Mouse (Mus musculus) liver, postnatal 0 days (tissue): ENCODE results near the gene Hist1h2bb. TPM values are rescaled to one million over a fixed set of nuclear protein-coding genes. Genes with fewer than 3 reads are reported as not detected.
"Not testable (repeated sequence)": the region's sequence is repeated elsewhere in the genome, so short reads cannot be mapped to it uniquely, and the experiment has no call there.

Experiments used
- ATAC-seq: fragments of 200-750 bp; cut with Nextera tagmentation; 2 replicates; pipeline ENCODE4 v1.8.0; 2017; ENCODE audit warnings: mild to moderate bottlenecking, moderate library complexity
- DNase-seq: peaks from one replicate; pipeline ENCODE4 v3.0.0-alpha.2; 2016
- H3K27ac ChIP-seq: fragments of 300-500 bp; sonication (generic); 2 replicates; pipeline ENCODE4 v1.5.1; 2014; ENCODE audit warnings: antibody characterized with exemption, moderate library complexity, mild to moderate bottlenecking, low read depth
- H3K27me3 ChIP-seq: fragments of 300-500 bp; sonication (generic); 2 replicates; pipeline ENCODE4 v1.6.1; 2014; ENCODE audit warnings: low read length, control low read depth, mixed read lengths; ENCODE audit not compliant: insufficient read depth
- H3K36me3 ChIP-seq: fragments of 300-500 bp; sonication (generic); replicated peaks from 2 replicates; pipeline ENCODE4 v1.6.1; 2014; ENCODE audit warnings: mild to moderate bottlenecking, control low read depth, low read length, moderate library complexity, mixed read lengths; ENCODE audit not compliant: insufficient read depth
- H3K4me1 ChIP-seq: fragments of 300-500 bp; sonication (generic); 2 replicates; pipeline ENCODE4 v1.6.1; 2014; ENCODE audit warnings: antibody characterized with exemption, mild to moderate bottlenecking, control low read depth; ENCODE audit not compliant: insufficient read depth
- H3K4me2 ChIP-seq: fragments of 300-500 bp; sonication (generic); 2 replicates; pipeline ENCODE4 v1.6.1; 2014; ENCODE audit warnings: low read depth, mild to moderate bottlenecking, low read length, moderate library complexity, mixed read lengths
- H3K4me3 ChIP-seq: fragments of 300-500 bp; sonication (generic); 2 replicates; pipeline ENCODE4 v1.5.1; 2014; ENCODE audit warnings: low read depth, low read length
- H3K9ac ChIP-seq: fragments of 300-500 bp; sonication (generic); replicated peaks from 2 replicates; pipeline ENCODE4 v1.6.1; 2014; ENCODE audit warnings: mild to moderate bottlenecking, moderate library complexity
- H3K9me3 ChIP-seq: fragments of 300-500 bp; sonication (generic); 2 replicates; pipeline ENCODE4 v1.6.1; 2016; ENCODE audit warnings: mild to moderate bottlenecking, control low read depth, low read length, mixed read lengths
- CTCF ChIP-seq: sonication (generic); IDR thresholded peaks from 2 replicates; pipeline ENCODE4 v1.5.1; 2016; ENCODE audit warnings: antibody characterized with exemption, low read depth
- EP300 ChIP-seq: IDR thresholded peaks from 2 replicates; pipeline ENCODE4 v1.6.1; 2016; ENCODE audit warnings: antibody characterized with exemption, low read depth, mild to moderate bottlenecking
- WGBS: fragments of 180-500 bp; shearing (Covaris S2); extraction: QIAGEN DNeasy Blood & Tissue Kit; methylation state at CpG from one replicate; pipeline ENCODE4 v1.1.7; 2014; ENCODE audit not compliant: insufficient replicate concordance; 5-methylcytosine and 5-hydroxymethylcytosine counted together
- polyA plus RNA-seq: library from polyadenylated mRNA; unstranded; fragments of >200 nt; fragmentation: Nextera tagmentation; extraction: Ambion mirVana; gene quantifications from 2 replicates; pipeline ENCODE4 v1.2.1, GENCODE M21; 2015

The Hist1h2bb gene
- polyA plus RNA-seq, 1 experiment from 2014 or later: 2.7 TPM

DNA sequence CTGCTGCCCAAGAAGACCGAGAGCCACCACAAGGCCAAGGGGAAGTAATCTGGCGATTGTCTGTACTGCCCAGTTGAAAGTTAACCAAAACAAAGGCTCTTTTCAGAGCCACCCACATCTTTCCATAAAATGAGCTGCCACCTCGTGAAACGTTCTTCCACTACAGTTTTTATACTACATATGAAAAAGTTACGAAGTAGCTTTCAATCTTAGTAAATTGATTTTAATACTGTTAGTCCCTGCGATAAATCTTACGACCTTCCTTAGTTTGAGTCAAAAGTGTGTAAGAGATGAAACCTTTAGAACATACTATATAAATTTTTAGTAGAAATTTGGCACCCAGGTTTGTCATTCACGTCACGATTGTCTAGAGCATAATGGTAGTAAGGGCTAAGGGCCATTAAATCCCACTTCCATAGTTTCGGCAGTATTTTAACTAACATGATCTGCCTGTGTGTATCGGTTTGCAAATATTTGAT lies 5.0 kb downstream of the Hist1h2bb start:
- Histone ChIP-seq H3K4me2 (peak overlapping the region; percentile 54), H3K4me3 (peak overlapping the region; percentile 19), H3K9ac (peak overlapping the region; percentile 68), H3K27ac (peak overlapping the region; percentile 97), H3K36me3 (no peaks in the 10 kb centered on the region), H3K27me3 (no peaks in the 10 kb centered on the region), H3K4me1 (peaks cover 12% of the 10 kb centered on the region), H3K9me3 (no peaks in the 10 kb centered on the region)
- WGBS: under 1% methylated on average over 11 of the region's 11 CpGs
- DNase-seq: no peak
- TF ChIP-seq EP300 (no peak), CTCF (no peak; the same call in 1 of the 2 replicates)
- peak; percentile 20 for ATAC-seq

DNA sequence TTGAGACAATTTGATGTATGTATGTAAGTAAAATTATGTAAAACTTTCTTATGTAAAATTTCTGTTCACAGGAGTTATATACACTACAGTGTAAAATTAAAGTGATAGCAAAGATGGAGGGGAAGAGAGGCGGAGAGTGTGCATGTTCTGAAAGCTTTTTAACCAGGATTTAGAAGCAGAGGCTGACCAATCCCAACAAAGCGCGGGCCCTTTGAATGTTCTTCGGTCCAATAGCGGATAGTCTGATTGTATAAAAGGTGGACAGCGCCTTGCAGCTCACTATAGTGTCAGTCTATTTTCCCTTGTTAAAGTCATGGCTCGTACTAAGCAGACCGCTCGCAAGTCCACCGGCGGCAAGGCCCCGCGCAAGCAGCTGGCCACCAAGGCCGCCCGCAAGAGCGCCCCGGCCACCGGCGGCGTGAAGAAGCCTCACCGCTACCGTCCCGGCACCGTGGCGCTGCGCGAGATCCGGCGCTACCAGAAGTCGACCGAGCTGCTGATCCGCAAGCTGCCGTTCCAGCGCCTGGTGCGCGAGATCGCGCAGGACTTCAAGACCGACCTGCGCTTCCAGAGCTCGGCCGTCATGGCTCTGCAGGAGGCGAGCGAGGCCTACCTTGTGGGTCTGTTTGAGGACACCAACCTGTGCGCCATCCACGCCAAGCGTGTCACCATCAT lies 5.7 kb downstream of the Hist1h2bb start, which contains the start of gene Hist1h3b:
Hist1h3b (plus strand) TSS at position 201 of the 675 bp plus-strand sequence.
- H3K27me3 ChIP-seq, H3K36me3 ChIP-seq, H3K9me3 ChIP-seq: not testable (repeated sequence)
- TF ChIP-seq EP300: peak; percentile 50; the same call in 1 of the 2 replicates
- ATAC-seq: peak; percentile 72
- under 1% methylated on average over 17 of the region's 47 CpGs for WGBS
- Histone ChIP-seq H3K4me2 (peak within 1 kb of the TSS; percentile 61), H3K27ac (peak within 1 kb of the TSS; percentile 97), H3K4me1 (peaks cover 12% of the 10 kb centered on the region), H3K9ac (peak within 1 kb of the TSS; percentile 75), H3K4me3 (peak within 1 kb of the TSS; percentile 43)
- peak; percentile 90 for DNase-seq

DNA sequence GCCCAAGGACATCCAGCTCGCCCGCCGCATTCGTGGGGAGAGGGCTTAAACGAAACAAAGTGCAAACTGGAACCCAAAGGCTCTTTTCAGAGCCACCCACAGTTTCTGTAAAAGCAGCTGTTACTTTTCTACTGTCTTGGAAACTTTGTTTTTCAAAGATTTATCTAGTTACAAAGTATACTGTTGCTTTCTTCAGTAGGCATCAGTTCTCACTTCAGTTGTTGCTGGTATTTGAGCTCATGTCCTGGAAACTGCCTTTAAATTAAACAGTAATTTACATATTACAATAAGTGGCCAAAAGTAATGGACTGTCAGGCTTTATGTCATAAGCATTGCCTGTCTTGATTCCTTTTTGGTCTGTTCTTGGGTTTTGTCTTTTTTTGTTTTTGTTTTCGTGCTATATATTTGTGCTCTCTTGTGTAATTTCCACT lies 6.2 kb downstream of the Hist1h2bb start:
- H3K4me3 ChIP-seq: peak overlapping the region; percentile 43
- peaks cover 11% of the 10 kb centered on the region for H3K4me1 ChIP-seq
- TF ChIP-seq CTCF: no peak
- TF ChIP-seq EP300: no peak; the same call in 1 of the 2 replicates
- peak overlapping the region; percentile 90 for H3K27ac ChIP-seq
- ATAC-seq: no peak
- no peaks in the 10 kb centered on the region for H3K36me3 ChIP-seq
- 4% methylated on average over 6 of the region's 6 CpGs for WGBS
- DNase-seq: no peak
- no peaks in the 10 kb centered on the region for H3K27me3 ChIP-seq
- peak overlapping the region; percentile 61 for H3K4me2 ChIP-seq
- H3K9me3 ChIP-seq: no peaks in the 10 kb centered on the region
- peak overlapping the region; percentile 75 for H3K9ac ChIP-seq

DNA sequence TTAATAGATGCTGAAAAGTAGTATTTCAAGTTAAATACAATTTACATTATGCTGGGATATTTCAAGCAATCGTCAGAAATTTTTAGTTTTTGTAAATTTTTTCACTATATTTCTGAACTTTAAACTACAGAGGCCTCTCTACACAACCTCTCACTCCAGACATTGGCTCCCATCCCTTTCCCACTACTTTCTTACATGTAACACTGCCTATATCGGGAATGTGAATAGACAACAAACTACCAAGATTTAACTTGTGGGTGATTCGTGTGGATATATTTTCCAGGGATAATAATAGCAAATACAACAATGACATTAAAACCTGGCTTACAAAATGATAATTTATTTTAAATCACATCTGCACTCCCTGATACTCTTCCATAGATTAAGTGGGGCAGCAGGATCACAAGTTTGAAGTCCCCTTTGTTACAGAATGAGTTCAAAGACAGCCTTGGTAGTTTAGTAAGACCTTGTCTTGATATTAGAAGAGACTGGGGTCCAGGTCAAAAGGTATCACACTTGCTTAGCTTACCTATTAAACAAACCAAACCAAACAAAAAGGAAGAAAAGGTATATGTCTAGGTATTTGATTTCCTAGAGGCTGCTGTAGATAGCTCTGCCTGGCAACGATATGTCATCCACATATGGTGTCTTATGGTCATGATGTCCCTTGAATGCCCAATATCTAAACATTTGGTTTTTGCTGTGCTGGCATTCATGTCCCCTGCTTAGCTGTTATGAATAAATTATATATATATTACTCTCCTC lies 7.0 kb downstream of the Hist1h2bb start:
- H3K27ac ChIP-seq: peak overlapping the region; percentile 90
- TF ChIP-seq EP300 (no peak), CTCF (no peak)
- ATAC-seq (no peak), DNase-seq (no peak)
- peaks cover 5% of the 10 kb centered on the region; the same call in 1 of the 2 replicates for H3K4me1 ChIP-seq
- no peaks in the 10 kb centered on the region for H3K27me3 ChIP-seq
- peak overlapping the region; percentile 43 for H3K4me3 ChIP-seq
- H3K36me3 ChIP-seq: no peaks in the 10 kb centered on the region
- peak overlapping the region; percentile 75 for H3K9ac ChIP-seq
- H3K9me3 ChIP-seq: no peaks in the 10 kb centered on the region
- WGBS: 56% methylated on average over 4 of the region's 4 CpGs
- H3K4me2 ChIP-seq: peak overlapping the region; percentile 61

DNA sequence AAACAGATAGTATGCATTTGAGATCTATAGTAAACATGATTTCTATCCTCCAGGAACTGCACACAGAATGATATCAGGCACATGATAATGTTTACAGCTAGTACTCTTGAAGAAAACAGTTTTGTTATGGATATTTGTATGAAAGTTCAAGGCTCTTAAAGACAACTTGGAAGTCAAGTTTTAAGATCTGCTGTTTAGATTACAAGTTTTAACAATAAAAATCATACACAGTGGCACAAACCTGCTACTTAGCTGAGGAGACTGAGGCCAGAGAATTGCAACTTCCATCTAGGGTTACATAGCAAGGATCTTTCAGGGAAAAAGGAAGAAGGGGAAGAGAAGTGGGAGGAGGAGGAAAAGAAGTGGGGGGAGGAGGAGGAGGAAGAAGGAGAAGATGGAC lies 8.5 kb downstream of the Hist1h2bb start:
- Histone ChIP-seq H3K4me1 (peaks cover 6% of the 10 kb centered on the region; the same call in 1 of the 2 replicates), H3K9me3 (no peaks in the 10 kb centered on the region), H3K36me3 (no peaks in the 10 kb centered on the region), H3K4me2 (no peak overlapping the region), H3K27me3 (no peaks in the 10 kb centered on the region), H3K27ac (peak overlapping the region; percentile 60), H3K9ac (no peak overlapping the region), H3K4me3 (no peak overlapping the region)
- DNase-seq (no peak), ATAC-seq (no peak)
- TF ChIP-seq CTCF (no peak), EP300 (no peak)

DNA sequence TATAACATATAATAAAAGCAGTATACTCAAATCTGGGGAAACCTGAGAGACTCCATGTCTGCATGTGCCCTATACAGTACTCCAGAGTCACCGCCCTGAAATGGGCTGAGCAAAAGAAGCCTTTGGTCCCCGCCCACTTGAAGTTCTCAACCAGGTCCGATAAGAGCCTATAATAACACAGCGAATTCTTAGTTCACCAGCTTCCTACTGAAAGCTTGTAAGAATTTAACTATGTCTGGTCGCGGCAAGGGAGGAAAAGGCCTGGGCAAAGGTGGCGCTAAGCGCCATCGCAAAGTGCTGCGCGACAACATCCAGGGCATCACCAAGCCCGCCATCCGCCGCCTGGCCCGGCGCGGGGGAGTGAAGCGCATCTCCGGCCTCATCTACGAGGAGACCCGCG lies 10.3 kb downstream of the Hist1h2bb start, which contains the start of gene Hist1h4b:
Hist1h4b (plus strand) TSS at position 224 of the 400 bp plus-strand sequence.
- peaks cover 11% of the 10 kb centered on the region for H3K4me1 ChIP-seq
- H3K9me3 ChIP-seq: no peaks in the 10 kb centered on the region
- TF ChIP-seq EP300 (peak; percentile 87), CTCF (no peak)
- H3K4me3 ChIP-seq: peak within 1 kb of the TSS; percentile 39
- peak; percentile 49 for ATAC-seq
- peak; percentile 92 for DNase-seq
- no peaks in the 10 kb centered on the region for H3K27me3 ChIP-seq
- WGBS: 1% methylated on average over 18 of the region's 22 CpGs
- H3K27ac ChIP-seq: peak within 1 kb of the TSS; percentile 92
- H3K36me3 ChIP-seq: no peaks in the 10 kb centered on the region
- peak within 1 kb of the TSS; percentile 56 for H3K9ac ChIP-seq
- peak within 1 kb of the TSS; percentile 75 for H3K4me2 ChIP-seq
